Mouse (Mus musculus): ENCODE results near the gene Mknk2.

Gene Mknk2

DNA sequence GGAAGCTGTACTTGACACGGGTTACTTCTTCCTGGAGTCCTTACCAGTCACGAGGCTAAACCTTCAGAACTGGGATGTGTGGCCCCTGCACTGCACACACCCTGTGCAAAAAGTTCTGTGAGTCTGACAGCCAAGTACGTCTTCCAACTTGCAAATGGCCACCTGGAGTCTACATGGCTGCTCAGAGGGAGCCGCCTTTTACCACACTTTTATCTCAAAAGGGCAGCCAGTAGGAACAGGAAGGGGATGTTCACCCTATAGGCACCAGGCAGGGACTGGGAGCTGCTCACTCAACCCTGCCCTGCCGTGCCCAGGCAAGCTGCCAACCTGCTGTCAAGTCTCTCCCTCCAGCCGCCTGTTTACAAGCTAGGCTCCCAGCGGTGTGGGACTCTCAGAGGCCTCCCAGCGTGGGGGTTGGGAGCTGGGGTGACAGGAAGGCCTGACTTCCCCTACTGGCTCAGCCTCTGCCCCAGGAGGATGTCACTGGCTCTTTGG lies at the start of gene Mknk2:
TSS of gene Mknk2 (minus strand) at position 171 of the 495 bp plus-strand sequence.
- peak; percentile 82 for DNase-seq

DNA sequence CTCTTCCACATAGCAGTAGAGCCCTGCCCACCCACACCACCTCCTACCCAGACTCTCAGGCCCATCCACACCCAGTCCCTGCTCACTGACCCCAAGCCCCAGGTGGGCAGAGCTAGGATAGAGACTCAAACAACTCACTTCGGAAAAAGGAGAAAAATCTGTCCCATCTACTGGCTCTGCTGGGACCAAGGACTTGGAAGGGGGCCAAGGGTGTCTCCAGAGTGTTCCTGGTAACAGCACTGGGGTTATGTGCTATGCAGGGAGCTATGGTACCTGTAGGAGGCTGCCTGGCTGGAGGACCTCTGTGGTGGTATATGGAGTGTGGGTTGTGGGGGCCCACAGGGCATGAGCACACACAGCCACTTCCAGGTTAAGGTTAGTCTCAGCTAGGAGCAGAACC lies 39.4 kb upstream of the Mknk2 start:
- DNase-seq: no peak

DNA sequence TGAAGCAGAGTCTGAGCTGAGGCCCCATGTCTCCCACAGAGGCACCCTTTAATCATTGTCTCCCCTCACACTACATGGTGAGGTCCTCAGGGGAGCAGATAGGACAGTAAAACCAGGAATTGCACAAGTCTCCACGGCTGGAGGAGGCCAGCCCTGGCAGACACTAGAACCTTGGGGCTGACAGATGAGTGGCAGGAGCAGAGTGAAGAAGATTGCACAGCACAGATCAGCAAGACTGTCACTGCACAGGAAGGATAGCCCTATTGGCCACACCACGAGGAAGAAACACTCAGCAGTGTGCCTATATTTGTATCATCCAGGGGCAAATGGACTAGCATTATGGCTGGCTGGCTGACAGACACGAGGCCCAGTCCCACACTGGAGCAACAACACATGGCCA lies 32.9 kb upstream of the Mknk2 start:
- no peak for DNase-seq

DNA sequence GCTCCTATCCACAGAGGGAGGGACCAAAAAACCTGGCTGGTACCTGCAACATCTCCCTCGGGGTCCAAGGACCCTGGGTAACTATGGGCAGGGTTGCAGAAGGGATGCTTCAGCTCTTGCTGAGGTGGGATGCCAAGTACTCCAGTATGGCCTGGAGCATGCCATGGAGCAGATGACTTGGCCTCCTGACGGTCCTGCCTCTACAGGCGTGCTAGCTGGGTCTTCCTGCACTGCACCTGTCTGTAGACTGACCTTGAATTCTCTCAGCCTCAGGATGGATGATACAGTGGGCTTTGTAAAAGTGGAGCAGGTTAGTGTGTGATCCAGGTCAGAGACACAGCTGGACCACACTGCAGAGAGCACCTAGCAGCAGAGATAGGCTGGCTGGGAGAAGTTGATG lies 27.6 kb upstream of the Mknk2 start:
- no peak for DNase-seq

DNA sequence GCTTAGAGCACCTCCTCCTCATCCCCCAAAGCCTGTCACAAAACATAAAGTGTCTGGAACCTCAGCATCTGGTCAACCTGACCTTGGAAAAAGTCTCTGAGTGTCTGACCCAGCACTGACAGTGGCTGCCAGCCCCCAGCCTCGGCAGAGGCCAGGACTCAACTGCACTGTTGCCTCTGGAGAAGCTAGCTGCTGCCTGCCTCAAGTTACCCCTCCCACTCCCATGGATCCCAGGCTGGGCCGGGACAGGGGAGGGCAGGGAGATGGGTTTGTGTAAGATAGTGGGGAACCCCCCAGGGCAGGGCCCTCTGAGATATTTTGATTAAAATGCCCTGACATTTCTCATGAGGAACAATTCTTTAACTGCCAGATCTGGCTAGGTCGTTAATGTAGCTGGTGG lies 27.1 kb upstream of the Mknk2 start:
- no peak for DNase-seq

DNA sequence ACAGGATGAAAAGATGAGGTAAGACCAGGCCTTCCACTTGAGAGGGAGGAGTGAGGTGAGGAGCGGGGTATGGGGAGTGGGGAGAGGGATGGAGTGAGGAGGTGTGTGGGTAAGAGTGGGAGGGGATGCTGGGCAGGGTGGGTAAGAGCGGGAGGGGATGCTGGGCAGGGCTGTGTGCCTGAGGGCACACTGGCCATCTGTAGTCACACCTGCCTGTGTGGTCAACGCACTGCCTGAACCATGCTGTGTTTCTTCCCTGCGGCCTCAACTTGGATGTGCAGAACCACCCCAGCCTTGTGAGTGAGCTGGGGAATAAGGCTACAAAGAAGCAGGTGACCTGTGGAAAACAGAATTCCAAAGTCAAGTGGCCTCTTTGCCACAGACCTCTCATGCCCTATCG lies 26.5 kb upstream of the Mknk2 start:
- DNase-seq: no peak

DNA sequence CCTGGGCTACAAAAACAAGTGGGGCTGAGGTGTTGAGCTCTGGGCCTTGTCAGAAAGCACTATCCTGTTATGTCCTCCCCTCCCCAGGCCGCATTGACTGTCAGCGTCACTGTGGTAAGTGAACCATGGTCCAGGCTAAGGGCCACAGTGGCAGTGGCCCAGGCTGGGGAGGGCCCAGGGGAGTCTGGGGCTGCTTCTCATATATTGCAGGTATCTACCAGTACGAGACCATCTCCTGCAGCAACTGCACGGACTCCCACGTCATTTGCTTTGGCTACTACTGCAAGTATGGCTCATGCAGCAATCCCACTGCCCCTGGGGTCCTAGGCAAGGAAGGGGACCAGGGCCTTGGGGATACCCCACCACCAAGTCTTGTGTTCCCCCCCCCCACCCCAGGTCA lies 25.7 kb upstream of the Mknk2 start:
- DNase-seq: no peak

DNA sequence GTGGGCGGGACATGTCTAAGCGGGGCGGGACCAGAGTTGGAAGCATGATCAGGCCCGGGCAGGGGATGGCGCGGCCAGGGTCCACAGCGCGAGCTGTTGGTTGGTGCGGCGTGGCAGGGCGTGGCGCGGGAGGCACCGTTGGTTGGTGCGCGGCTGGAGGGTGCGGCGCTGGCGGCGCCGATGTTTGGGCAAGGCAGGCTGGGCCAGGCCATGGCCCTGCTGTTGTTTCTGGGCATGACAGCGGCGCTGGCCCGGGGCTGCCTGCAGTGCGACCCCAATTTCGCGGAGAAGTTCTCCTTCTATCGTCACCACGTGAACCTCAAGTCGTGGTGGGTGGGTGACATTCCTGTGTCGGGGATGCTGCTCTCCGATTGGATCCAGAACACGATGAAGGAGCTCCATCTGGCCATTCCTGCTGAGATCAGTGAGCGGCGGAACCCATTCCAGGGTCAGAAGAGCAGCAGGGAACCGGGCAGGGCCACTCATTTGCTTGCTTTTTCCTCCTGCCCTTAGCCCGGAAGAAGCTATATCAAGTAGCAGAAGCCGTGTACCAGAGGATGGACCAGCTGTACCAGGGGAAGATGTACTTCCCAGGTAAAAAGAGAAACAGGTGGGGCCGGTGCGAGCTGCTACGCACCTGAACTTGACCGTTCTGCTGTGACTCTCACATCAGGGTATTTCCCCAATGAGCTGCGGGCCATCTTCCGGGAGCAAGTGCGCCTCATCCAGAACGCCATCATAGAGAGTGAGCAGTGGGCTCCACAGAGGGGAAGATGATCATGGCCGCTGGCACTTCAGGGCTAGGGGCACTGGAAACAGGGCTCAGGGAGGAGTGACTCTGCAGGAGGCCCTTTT lies 24.9 kb upstream of the Mknk2 start:
- DNase-seq: peak; percentile 93 to 94

DNA sequence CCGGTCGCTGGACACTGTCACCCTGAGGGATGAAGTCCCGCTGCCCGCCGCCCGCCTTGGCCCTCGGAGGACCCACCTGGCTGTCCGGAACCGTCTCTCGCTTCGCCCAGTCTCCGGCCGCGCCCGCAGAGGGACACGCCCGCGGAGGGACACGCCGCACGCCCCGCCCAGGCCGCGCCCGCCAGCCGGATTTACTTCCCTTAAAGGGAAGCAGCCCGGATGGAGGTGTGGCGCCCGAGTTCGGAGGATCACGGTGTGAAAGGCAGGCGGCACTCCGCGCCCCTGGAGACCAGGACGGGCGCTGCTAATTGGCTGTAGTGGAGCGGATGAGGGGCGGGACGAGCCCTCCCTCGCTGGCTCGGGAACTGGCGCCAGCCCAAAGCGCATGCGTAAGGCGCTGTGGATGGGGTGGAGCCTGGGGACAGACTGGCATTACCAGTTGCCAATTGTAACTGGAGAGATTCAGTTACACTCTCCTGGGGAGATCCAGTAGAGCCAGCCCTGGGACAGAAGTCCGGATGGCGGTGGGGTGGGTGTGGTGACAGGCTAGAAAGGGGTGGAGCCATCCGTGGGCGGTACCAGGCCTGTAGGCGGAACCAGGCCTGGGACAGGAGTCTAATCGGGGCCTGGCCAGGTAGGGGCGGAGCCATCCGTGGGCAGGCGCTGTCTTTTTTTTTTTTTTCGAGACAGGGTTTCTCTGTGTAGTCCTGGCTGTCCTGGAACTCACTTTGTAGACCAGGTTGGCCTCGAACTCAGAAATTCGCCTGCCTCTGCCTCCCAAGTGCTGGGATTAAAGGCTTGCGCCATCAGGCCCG lies 24.0 kb upstream of the Mknk2 start, which contains the start of the genes Mob3a and Izumo4:
TSS of gene Mob3a (minus strand) at position 257 of the 815 bp plus-strand sequence.
TSS of gene Izumo4 (plus strand) at position 464 of the 815 bp plus-strand sequence.
- DNase-seq: peak; percentile 99

DNA sequence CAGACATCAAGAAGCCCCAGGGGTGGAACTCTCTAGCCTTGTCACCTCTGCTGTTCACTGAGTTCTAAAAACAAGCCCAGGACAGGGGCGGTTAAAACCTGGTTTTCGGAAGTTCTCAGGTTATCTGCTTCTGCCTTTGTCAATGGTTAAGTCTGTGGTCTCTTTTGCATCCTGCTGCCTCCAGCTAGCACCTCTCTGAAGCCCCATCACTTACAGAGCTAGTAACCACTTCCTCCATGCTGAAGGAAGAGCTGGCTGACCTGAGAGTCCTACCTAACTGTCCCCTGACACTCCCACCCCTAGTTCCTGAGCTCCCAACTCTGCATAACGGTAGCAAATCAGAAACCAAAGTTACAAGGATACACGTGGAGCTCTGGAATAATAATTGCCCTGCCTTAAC lies 22.8 kb upstream of the Mknk2 start:
- peak; percentile 56 to 60 for DNase-seq

DNA sequence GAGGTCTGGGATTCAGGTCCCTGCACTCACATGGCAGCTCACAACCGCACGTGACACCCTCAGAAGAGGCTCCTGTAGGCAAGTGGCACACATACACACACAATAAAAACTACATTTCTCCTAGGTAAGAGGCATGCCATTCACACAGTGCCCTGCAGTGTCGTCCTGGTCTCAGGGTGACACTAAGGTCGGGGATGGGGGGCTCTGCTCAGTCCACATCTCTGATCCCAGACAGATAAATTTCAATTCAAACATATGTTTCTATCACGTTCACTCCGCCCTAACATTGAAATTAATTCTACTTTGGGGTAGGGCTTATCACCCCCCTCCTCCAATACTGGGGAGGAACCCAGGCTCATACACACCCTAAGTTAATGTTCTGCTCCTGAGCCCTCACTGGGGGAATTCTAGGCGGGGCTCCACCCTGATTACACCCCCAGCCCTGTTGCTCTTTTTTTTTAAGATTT lies 22.2 kb upstream of the Mknk2 start:
- DNase-seq: no peak

DNA sequence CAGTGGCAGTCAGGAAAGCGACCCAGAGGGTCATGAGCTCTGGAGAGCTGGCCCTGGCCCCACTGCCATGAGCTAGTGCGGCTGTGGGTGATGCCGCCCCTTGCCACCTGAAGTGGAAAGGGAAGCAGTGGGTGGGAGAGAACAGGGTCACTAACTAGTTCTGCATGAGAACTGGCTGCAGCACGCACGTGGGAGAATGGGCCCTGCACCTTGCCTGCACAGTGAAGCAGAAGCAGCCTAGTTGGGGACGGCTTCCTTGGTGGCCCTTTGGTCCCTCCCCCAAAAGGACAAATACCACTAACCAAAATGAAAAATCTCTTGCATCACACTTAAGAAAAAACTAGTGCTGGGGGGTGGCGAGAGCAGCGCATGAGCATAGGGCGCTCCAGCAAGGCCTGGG lies 20.7 kb upstream of the Mknk2 start:
- no peak for DNase-seq

DNA sequence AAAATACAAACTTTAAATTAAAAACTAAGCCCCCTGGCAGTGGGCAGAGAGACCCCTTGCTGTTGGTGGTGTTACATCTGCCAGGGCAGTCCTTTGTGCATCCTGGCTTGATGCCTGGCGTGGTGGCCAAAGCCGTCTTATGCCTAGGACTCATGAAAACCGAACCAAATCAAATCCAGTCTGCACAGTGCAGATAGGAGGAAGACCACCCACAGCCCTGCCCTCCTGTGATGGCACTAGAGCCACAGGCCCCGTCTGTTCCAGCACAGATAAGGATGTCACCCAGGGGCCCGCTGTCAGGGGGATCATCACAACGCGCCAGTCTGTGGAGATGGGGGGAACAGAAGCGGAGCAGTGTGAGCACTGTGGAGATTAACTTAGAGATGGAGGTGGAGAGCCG lies 19.9 kb upstream of the Mknk2 start:
- no peak for DNase-seq

DNA sequence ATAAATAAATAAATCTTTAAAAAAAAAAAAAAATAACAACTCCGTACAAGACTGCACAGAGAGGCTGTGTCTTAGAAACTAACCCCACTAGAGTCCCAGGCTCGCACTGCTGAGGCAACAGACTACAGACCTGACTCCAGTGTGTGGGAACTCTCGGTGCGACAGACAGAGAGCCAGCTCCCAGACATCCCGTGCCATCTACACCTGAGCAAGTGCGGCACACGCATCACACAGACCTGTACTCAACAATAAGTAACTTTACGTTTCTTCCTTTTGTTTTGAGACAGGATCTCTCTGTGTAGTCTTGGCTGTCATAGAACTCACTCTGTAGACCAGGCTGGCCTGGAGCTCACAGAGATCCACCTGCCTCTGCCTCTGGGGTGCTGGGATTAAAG lies 19.5 kb upstream of the Mknk2 start:
- no peak for DNase-seq

DNA sequence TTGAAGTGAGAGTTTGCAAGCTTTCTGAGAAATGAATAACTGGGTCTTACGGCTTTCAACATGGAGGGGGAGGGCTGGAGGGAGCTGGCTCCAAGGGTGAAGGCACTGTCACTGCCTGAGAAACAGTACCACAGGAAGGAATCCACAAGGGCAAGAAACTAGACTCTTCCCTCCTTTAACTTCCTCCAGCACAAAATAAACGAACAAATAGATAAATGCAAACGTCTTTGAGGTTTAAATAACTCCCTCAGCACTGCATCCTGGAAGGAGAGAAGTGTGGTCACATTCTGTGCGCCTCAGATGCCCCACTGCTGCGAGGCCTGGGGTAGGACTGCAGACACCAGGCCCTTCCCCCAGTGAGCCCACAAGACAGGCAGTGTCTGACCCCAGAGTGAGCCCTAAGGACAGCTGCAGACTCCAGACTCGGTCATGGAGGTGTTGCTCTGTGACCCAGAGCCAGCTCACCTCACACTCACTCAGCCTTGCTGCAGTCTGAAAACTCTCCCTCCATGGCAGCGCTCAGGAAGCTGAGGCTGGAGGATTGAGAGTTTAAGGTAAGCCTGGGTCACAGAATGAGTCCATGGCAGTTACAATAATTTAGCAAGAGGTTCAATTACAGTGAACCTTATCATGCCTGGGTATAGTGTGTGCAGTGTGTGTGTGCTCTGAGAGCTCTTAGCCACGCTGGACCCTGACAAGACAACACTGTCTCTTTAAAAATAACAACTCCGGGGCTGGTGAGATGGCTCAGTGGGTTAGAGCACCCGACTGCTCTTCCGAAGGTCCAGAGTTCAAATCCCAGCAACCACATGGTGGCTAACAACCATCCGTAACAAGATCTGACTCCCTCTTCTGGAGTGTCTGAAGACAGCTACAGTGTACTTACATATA lies 18.8 kb upstream of the Mknk2 start:
- DNase-seq: peak; percentile 22 to 23

DNA sequence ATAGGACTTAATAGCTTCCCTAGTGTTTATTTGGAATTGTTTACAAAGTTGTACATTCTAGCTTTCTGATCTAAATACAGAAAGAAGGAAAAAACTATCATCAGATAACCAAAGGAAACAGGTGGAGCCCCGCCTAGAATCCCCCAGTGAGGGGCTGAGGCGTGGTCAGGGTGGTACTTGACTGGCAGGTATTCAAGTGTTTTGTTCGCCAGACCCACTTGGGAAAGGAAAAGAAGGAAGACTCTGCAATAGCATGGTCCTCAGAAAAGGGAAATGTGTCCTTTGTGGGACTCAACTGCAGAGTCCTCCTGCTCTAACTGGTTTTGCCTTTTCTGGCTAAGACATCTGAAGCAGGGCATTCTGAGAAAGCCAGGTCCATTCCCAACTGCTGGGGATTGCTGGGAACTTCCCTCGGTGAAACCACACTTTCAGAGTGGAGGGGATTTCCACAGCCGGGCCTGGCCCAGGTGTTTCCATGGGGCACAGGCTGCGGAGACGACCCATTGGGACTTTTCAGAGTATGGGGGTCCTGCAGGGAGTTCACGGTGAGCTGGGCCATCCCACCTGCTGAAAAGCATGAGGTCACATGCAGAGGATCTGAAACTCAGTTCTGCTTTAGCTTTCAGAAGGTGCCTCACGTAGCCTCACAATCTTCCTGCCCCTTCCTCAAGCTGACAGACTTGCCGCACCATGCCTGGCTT lies 18.0 kb upstream of the Mknk2 start:
- DNase-seq: peak; percentile 62 to 67

DNA sequence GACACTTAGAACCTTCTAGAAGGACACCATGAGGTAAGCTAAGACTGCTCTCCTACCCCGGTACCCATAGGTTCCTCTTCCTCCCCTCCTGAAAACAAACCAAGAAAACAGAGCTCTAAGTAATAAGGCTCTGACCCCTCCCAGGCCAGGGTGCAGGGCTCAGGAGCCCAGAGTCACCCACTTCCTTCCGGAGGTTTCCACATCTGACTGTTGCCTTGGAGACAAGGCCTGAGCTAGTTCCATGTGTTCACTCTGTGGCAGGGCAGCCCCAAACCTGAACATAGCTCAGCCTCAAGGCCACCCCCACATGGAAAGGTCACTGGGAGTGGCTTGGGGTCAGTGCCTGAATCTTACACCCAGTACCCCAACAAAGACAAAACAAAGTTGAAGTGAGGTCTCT lies 17.3 kb upstream of the Mknk2 start:
- peak; percentile 82 to 83 for DNase-seq

DNA sequence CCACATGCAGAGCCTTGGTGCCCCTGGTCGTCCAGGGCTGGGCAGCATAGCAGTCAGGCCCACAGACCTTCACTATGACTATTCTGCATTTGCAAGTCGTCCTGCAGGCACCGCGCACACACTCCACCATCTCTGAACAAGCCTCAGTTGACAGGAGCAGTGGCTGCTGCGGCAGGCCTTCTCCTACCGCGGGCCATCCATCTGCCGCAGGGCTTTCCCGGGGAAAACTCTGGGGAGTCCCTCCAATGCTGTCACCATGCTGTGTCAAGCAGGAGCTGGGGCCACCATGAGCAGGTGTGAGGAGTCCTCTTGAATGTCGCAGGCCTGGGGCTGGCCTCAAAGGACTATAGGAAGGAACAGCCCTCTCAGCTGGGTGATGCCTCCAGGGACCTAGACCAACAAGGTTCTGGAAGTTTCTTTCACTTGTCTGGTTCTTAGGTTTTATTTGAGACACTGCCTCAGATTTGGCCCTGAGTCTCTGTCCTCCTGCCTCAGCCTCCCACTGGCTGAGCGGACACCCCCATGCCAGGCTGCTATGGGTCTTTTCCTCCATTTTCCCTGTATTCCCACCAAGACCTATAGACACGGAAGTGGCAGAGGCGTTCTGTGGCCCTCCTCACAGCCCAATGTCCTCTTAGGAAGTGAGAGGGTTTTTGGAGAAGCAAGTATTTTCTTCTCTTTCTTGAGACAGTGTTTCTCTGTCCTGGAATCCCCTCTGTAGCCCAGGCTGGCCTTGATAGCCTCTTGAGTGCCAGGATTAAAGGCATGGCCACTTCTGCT lies 16.4 kb upstream of the Mknk2 start:
- DNase-seq: no peak

DNA sequence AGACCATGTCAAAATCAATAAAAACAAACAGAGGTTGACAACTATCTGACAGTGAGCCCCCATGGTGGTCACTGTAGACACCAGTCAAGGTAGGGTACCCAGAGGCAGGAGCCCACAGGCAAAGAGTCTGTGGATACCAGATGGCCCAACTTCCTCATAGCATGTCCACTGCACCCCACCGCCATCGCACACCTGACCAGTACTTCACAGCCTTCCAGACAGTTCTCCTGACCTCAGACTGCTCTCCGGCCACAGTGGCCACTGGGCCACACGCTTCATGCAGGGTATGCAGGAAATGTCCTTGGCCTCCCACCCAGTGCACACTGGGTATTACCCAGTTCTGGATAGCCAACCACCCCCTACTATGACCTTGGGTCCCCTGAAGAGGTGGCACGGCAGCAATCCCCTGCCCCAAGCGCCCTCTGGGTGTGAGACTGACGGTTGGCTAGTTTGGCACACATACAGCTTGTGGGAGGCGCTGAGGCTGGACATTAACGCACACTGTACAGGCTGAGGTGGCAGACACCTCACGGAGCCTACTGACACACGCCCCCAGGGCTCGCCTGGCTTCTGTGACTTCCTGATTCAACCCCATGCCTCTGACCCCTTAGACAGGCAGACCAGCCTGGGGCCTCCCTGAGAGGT lies 15.6 kb upstream of the Mknk2 start:
- DNase-seq: no peak

Measured in B cell, adult 2 months (primary cell).